Mouse (Mus musculus) layer of hippocampus, postnatal 10 days (tissue): ENCODE data around the gene Polr1a. TPM values are rescaled to one million over a fixed set of nuclear protein-coding genes. Genes with fewer than 3 reads are reported as not detected.
"Not testable (repeated sequence)": the region's sequence is repeated elsewhere in the genome, so short reads cannot be mapped to it uniquely, and the experiment has no call there.

Source experiments
- DNase-seq, 2 experiments: peaks; one replicate each; pipeline ENCODE4 v3.0.0; 2021; ENCODE audit warnings: low spot score in 2 of 2
- long read RNA-seq: library from polyadenylated mRNA; stranded (forward); transcript quantifications from one replicate; pipeline ENCODE4 v2.0.0, GENCODE M21; 2023
- total RNA-seq, 2 experiments: library from RNA; stranded (reverse); gene quantifications; 2 replicates each; pipeline ENCODE4 v1.2.3; 2021

Polr1a gene
- 10 to 100 TPM; 35.2 to 36.2 TPM for total RNA-seq
- long read RNA-seq, partial matches to known transcripts = 9 of 9 reads
- long read RNA-seq, other reads (novel, unspliced or antisense) = 0 of 9 reads

DNA sequence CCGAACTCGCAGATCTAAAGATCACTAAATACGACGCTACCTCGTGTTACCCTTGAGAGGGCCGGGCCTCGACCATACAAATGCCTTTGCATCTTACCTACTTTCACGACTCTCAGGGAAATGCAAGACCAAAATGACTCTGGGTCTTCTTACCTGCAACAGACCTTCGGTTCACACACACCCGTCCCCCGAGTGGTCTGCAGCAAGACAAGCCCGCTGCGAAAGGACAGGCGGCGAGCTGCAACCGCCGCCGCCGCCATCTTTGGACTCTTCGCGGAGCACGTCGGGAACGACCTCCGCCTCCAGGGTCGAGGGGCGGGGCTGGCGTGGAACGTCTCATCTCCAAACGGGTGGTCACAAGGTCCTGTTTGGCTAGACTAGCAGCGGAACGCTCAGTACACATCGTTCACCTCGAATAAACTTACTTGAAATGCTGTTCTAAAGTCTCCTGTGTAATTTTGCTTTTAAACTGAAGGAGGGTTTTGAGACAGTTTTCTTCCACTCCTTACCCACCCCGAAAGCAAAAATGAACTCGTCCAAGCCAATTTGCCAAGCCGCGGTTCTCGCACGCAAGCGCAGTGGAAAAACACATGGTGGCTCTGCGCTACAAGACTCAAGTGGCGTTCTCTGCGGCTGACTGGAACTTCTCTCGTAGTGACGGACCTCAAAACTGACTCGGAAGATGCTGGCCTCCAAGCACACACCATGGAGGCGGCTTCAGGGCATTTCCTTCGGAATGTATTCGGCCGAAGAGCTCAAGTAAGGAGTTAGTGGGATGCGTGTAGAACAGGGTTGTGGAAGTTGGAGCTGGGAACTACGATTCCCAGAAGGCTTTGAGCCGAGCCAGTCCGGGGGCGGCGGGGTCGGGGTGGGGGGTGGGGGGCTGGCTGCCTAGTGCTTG lies at the start of gene Polr1a, which contains the start of gene Ptcd3:
Polr1a (plus strand) TSS at position 573 of the 901 bp plus-strand sequence.
Ptcd3 (minus strand) TSS at position 270 of the 901 bp plus-strand sequence.
- DNase-seq = peak; percentile 94 to 96

- DNase-seq = no peak
These were observed 41.1 kb upstream of the Polr1a start for GRCm38 (mm10) chr6:71867751-71868150.

DNA sequence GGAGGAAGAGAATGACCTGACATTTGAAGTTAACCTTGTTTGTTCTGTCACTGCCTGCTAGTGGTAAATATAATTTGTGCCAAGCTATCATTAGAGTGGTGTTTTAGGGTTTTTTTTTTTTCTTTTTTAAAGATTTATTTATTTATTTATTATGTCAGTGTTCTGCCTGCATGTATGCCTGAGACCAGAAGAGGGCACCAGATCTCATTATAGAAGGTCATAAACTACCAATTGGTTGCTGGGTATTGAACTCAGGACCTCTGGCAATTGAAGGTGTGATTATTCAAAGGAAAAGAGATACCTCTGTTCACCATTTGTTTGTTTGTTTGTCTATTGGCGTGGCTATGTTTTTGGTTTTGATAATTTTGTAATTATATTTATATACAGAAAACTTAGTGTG lies 40.0 kb upstream of the Polr1a start:
- no peak for DNase-seq

DNA sequence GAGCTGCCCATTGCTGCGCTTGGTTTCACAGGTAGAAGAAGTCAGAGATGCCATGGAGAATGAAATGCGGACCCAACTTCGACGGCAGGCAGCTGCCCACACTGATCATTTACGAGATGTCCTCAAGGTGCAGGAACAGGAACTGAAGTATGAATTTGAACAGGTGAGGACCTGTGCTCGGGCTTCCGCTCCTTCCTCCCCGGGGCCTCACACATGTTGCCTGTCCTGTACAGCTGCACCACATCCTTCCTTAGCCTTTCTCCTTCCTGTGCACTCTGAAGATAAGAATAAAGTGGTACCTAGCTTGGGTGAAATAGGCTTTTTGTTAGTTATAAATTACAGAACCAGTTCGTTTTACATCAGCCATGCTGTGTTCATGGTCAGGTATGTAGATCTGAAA lies 37.5 kb upstream of the Polr1a start:
- DNase-seq = no peak

GRCm38 (mm10) chr6:71877965-71878760 lies 30.7 kb upstream of the Polr1a start:
- DNase-seq = no peak

GRCm38 (mm10) chr6:71893263-71893662 lies 15.6 kb upstream of the Polr1a start:
- DNase-seq = no peak

DNA sequence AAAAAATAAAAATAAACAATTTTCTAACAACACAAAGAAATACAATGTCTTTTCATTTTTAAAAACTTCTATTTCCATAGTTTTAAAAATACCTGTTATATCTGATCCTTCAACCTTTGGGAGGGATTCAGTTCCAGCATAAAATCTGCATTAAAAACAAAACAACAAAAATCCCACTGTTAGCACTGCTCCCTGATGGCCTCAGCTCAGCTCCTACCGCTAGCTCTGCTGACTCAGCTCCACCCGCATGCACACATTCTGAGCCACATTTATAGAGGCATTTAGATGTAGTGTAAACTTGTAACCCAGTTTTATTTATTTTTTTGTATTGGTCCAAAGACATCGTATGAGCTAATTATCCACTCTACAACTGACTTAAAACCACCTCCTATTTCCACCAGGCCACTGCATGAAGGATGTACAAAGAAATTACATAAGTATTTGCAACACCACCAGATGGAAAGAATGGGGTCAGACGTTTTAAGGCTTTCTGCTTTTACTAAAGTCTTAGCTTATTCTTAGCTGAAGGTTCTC lies 1.1 kb upstream of the Polr1a start:
- DNase-seq = no peak

DNA sequence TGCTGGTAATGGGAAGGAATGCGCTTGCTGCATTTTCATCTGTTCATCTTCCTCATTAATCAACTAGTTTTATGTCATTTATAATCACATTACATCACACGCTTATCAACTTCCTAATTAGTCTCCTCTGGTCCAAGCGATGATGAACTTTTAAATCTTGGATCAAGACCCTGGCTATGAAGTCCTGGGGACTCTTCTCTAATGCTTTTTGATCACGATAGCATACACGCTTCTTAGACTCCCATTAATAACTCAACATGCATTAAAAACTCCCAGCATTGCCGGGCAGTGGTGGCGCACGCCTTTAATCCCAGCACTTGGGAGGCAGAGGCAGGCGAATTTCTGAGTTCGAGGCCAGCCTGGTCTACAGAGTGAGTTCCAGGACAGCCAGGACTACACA lies 531 bp downstream of the Polr1a start:
- no peak for DNase-seq

- no peak for DNase-seq
These were observed 987 bp downstream of the Polr1a start for GRCm38 (mm10) chr6:71909840-71910239.

- no peak for DNase-seq
These were observed 3.0 kb downstream of the Polr1a start for GRCm38 (mm10) chr6:71911686-71912450.

GRCm38 (mm10) chr6:71920752-71921151 lies 11.9 kb downstream of the Polr1a start:
- DNase-seq = no peak

GRCm38 (mm10) chr6:71925233-71925632 lies 16.4 kb downstream of the Polr1a start:
- DNase-seq = not testable (repeated sequence)

GRCm38 (mm10) chr6:71927911-71928310 lies 19.1 kb downstream of the Polr1a start:
- DNase-seq = peak; percentile 72 to 78

DNA sequence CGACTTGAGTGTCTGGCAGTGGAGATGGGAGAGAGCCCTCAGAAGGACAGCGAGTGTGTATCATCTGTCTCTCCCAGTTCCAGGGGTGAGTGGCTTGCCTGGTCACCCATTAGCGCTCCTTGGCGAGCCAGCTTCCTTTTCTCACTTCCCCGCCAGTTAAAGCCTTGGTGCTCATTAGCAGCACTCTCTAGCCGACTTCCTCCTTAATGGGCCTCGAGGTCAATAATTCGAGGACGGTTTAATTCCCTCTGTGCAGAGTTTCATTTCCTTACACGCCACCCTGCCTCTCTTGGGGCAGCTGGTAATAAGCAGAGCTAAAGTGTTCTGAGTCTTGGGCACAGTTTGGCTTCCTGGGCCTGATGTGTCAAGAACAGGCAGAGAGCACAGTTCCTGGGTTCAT lies 21.2 kb downstream of the Polr1a start:
- DNase-seq = no peak

DNA sequence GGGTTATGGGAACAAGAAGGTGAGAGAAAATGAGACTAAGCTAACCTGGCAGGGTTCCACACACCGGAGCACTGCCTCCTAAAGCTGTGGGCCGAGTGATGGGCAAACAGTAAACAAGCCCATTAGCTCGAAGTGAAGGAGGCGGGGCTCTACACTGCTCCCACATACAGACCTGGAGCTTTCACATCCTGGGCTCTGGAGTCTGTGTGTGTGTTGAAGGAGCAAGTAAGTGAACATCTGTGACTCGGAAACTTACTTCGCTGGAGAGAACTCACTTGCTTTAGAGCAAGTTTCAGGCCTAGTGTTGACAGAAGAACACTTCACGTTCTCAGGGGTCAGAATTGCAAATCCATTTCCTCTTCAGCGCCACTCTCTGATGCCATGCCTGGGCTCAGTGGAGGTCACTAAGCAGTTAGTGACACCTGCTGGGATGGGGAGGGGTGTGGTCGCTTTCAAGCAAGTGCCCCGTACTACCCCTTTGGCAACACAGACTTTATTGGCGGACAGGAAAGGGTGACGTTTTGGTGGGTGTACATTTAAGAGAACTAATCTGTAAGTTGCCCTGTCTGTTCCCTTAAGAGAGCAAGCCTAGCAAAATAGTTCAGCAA lies 22.1 kb downstream of the Polr1a start:
- DNase-seq = no peak

DNA sequence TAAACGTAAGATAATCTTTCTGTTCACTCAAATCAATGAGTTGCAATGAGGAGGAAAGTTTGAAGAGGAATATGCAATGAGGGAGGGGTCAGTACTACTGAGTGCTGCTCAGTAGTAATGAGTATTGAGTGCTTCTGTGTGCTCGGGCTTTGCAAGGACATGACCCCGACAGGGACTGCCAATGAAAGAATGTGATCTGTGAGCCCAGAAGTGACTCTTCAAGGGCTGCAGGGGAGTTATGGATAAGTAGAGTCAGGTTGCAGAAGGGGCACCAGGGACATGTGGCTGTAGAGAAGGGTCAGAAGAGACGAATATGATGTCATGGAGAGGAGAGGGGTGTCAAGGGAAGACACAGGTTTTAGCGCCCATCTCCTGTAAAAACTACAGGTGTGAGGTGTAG lies 23.5 kb downstream of the Polr1a start:
- DNase-seq = no peak

DNA sequence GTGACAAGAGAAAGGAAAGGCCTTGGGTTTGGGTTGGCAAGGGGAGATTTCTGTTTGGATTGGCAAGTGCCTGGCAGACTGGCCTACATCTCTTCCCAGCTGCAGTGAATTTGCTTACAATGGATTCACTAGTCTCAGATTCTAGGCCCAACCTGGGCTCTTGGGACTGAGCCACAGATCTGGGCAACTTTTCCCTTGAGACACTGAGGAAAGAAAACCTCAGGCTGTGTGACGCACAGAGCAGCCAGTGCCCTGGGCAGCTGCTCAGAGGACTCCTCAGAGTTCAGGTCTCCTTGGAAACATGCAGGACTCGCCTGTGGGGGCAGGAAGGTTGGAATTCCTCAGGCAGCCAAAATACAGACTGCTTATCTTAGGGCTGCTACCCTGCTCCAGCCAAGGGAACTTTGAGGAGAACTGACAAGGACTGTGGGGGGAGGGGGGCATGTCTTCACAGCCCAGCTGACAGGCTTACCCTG lies 25.3 kb downstream of the Polr1a start:
- DNase-seq = peak; percentile 35 to 37

DNA sequence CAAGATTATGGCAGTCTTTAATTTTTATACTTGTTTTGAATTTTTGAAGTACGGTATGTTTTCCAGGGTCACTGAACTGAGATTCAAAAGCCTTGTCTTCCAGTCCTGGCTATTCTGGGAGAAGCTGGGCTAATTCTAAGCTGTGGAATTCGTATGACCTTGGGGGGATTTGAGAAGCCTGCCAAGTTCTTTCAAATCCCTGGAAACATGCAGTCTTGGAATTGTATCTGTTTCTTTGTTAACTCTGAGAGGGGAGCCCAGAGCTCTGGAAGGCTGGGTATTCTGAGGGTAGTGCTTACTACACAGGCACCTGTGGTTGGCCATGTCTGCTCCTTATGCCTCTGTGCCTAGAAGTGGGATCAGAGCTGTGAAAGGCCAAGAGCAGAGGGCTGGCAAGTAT lies 26.9 kb downstream of the Polr1a start:
- no peak for DNase-seq

DNA sequence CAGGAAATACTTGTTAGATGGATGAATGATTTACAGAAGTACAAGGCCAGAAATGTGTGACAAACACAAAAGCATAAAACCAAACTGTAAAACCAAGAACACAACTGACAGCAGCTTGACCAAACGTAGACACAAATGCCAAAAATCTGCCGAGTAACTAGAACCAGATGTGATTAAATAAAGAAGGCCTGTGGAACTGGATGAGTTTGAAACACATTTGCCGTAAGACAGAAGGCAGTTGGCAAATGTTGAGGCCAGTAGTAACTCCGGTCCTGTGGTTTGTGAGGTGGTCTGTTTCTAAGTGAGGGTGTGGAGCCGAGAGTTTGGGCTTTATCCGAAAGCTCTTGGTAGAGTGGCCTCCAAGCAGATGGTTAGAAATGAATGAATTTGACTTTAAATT lies 32.1 kb downstream of the Polr1a start:
- no peak for DNase-seq

- no peak for DNase-seq
These were observed 36.2 kb downstream of the Polr1a start for GRCm38 (mm10) chr6:71945101-71945500.
